Mouse (Mus musculus) brown adipose tissue, adult 24 weeks (tissue): ENCODE data around the gene Olfr15. TPM values are rescaled to one million over a fixed set of nuclear protein-coding genes. Genes with fewer than 3 reads are reported as not detected.
"Not testable (repeated sequence)": the region's sequence is repeated elsewhere in the genome, so short reads cannot be mapped to it uniquely, and the experiment has no call there.

Experiments used
- H3K27ac ChIP-seq: fragments of 200-500 bp; replicated peaks from 2 replicates; pipeline ENCODE4 v1.5.1; 2012; ENCODE audit warnings: low read depth, mild to moderate bottlenecking, low read length
- H3K4me1 ChIP-seq: fragments of 200-500 bp; 2 replicates; pipeline ENCODE4 v1.6.1; 2012; ENCODE audit warnings: low read length, mixed read lengths; ENCODE audit not compliant: control insufficient read depth, insufficient read depth, insufficient read length
- H3K4me3 ChIP-seq: fragments of 200-500 bp; 2 replicates; pipeline ENCODE4 v1.5.1; 2012; ENCODE audit warnings: low read depth, mild to moderate bottlenecking, low read length, moderate library complexity; ENCODE audit not compliant: insufficient read depth
- polyA plus RNA-seq: library from polyadenylated mRNA; stranded (reverse); fragments of >200 nt; gene quantifications from 2 replicates; pipeline ENCODE4 v1.2.4, GENCODE M21; 2012; ENCODE audit not compliant: missing spikeins, insufficient read depth, insufficient read length

Olfr15 gene
- not detected in 2 replicates for polyA plus RNA-seq

GRCm38 (mm10) chr16:3830588-3831109 lies at the start of gene Olfr15:
Gene Olfr15 (plus strand): TSS chr16:3830878.
- no peak within 1 kb of the TSS for H3K27ac ChIP-seq
- H3K4me1 ChIP-seq = no peaks in the 10 kb centered on the region
- no peak within 1 kb of the TSS for H3K4me3 ChIP-seq

GRCm38 (mm10) chr16:3781237-3781636 lies 49.4 kb upstream of the Olfr15 start:
- no peaks in the 10 kb centered on the region for H3K4me1 ChIP-seq
- H3K4me3 ChIP-seq = no peak overlapping the region
- no peak overlapping the region for H3K27ac ChIP-seq

- H3K4me1 ChIP-seq = no peaks in the 10 kb centered on the region
- no peak overlapping the region for H3K27ac ChIP-seq
- no peak overlapping the region for H3K4me3 ChIP-seq
Observed at GRCm38 (mm10) chr16:3788394-3788793, 42.3 kb upstream of the Olfr15 start.

GRCm38 (mm10) chr16:3808176-3808575 lies 22.5 kb upstream of the Olfr15 start:
- H3K4me3 ChIP-seq = no peak overlapping the region
- no peaks in the 10 kb centered on the region for H3K4me1 ChIP-seq
- H3K27ac ChIP-seq = no peak overlapping the region

- H3K4me3 ChIP-seq, H3K27ac ChIP-seq, H3K4me1 ChIP-seq: not testable (repeated sequence)
Observed at GRCm38 (mm10) chr16:3814667-3815066, 16.0 kb upstream of the Olfr15 start.

GRCm38 (mm10) chr16:3820202-3820601 lies 10.5 kb upstream of the Olfr15 start:
- H3K4me1 ChIP-seq = no peaks in the 10 kb centered on the region
- no peak overlapping the region for H3K27ac ChIP-seq

GRCm38 (mm10) chr16:3828021-3828420 lies 2.7 kb upstream of the Olfr15 start:
- no peak overlapping the region for H3K4me3 ChIP-seq
- no peak overlapping the region for H3K27ac ChIP-seq

More at GRCm38 (mm10) chr16:3820202-3820601, 10.5 kb upstream of the Olfr15 start:
- H3K4me3 ChIP-seq = no peak overlapping the region

GRCm38 (mm10) chr16:3829727-3830126 lies 951 bp upstream of the Olfr15 start:
- Histone ChIP-seq H3K27ac (no peak overlapping the region), H3K4me3 (no peak overlapping the region), H3K4me1 (no peaks in the 10 kb centered on the region)

More at GRCm38 (mm10) chr16:3828021-3828420, 2.7 kb upstream of the Olfr15 start:
- no peaks in the 10 kb centered on the region for H3K4me1 ChIP-seq

GRCm38 (mm10) chr16:3835461-3835860 lies 4.8 kb downstream of the Olfr15 start:
- no peak overlapping the region for H3K4me3 ChIP-seq
- no peak overlapping the region for H3K27ac ChIP-seq
- H3K4me1 ChIP-seq = no peaks in the 10 kb centered on the region

GRCm38 (mm10) chr16:3839157-3839885 lies 8.6 kb downstream of the Olfr15 start:
- H3K27ac ChIP-seq = no peak overlapping the region
- no peak overlapping the region for H3K4me3 ChIP-seq
- no peaks in the 10 kb centered on the region for H3K4me1 ChIP-seq

GRCm38 (mm10) chr16:3842989-3843388 lies 12.3 kb downstream of the Olfr15 start:
- Histone ChIP-seq H3K4me3 (no peak overlapping the region), H3K4me1 (no peaks in the 10 kb centered on the region), H3K27ac (no peak overlapping the region)

- Histone ChIP-seq H3K27ac (no peak overlapping the region), H3K4me3 (no peak overlapping the region)
Observed at GRCm38 (mm10) chr16:3843796-3844195, 13.1 kb downstream of the Olfr15 start.

GRCm38 (mm10) chr16:3846711-3847518 lies 16.2 kb downstream of the Olfr15 start, which contains the start of gene Zfp174:
Gene Zfp174 (plus strand): TSS chr16:3847268.
- peak within 1 kb of the TSS; percentile 41; the same call in 1 of the 2 replicates for H3K27ac ChIP-seq
- H3K4me1 ChIP-seq = no peaks in the 10 kb centered on the region
- peak within 1 kb of the TSS; percentile 86 for H3K4me3 ChIP-seq

More at GRCm38 (mm10) chr16:3843796-3844195, 13.1 kb downstream of the Olfr15 start:
- H3K4me1 ChIP-seq = no peaks in the 10 kb centered on the region

GRCm38 (mm10) chr16:3847871-3848270 lies 17.2 kb downstream of the Olfr15 start:
- Histone ChIP-seq H3K4me3 (peak overlapping the region; percentile 86; the same call in 1 of the 2 replicates), H3K4me1 (no peaks in the 10 kb centered on the region), H3K27ac (no peak overlapping the region)

- H3K4me1 ChIP-seq = no peaks in the 10 kb centered on the region
- H3K4me3 ChIP-seq = no peak overlapping the region
- H3K27ac ChIP-seq = no peak overlapping the region
Observed at GRCm38 (mm10) chr16:3848416-3848815, 17.7 kb downstream of the Olfr15 start.
